Mouse (Mus musculus): Measurements from ENCODE around the gene Vmn1r40. TPM values are rescaled to one million over a fixed set of nuclear protein-coding genes. Genes with fewer than 3 reads are reported as not detected.

Vmn1r40 gene
- total and polyA plus RNA-seq, 2 experiments from 2014 or later = not detected

- Histone ChIP-seq H3K4me2 (ENCODE audit: low read depth) (no peak overlapping the region), H3K9me3 (ENCODE audit: low read length) (no peaks in the 10 kb centered on the region), H3K4me1 (ENCODE audit: insufficient read depth) (no peaks in the 10 kb centered on the region), H3K27ac (ENCODE audit: low read depth, low read length) (no peak overlapping the region), H3K36me3 (ENCODE audit: insufficient read depth) (peaks cover 18% of the 10 kb centered on the region), H3K4me3 (ENCODE audit: low read depth, low read length) (no peak overlapping the region), H3K27me3 (ENCODE audit: insufficient read depth, low read length) (no peaks in the 10 kb centered on the region), H3K9ac (no peak overlapping the region)
- TF ChIP-seq CTCF (IDR thresholded peaks at IDR 0.05; ENCODE audit: low read depth) = no peak
- 84% methylated on average over 7 of the region's 7 CpGs for WGBS
- ATAC-seq = no peak
- DNase-seq = no peak
These were observed 41.7 kb upstream of the Vmn1r40 start for GRCm38 (mm10) chr6:89665667-89666066.

GRCm38 (mm10) chr6:89666976-89667375, 40.4 kb upstream of the Vmn1r40 start:
- H3K27ac ChIP-seq (ENCODE audit: low read depth, low read length) = no peak overlapping the region
- WGBS = 78% methylated on average over 3 of the region's 3 CpGs
- DNase-seq (no peak), ATAC-seq (no peak)
- H3K4me3 ChIP-seq (ENCODE audit: low read depth, low read length) = no peak overlapping the region
- H3K9me3 ChIP-seq (ENCODE audit: low read length) = no peaks in the 10 kb centered on the region
- H3K36me3 ChIP-seq (ENCODE audit: insufficient read depth) = peaks cover 13% of the 10 kb centered on the region
- no peaks in the 10 kb centered on the region for H3K4me1 ChIP-seq (ENCODE audit: insufficient read depth)
- H3K4me2 ChIP-seq (ENCODE audit: low read depth) = no peak overlapping the region
- no peaks in the 10 kb centered on the region for H3K27me3 ChIP-seq (ENCODE audit: insufficient read depth, low read length)
- TF ChIP-seq CTCF (IDR thresholded peaks at IDR 0.05; ENCODE audit: low read depth) = no peak
- H3K9ac ChIP-seq = no peak overlapping the region

DNA sequence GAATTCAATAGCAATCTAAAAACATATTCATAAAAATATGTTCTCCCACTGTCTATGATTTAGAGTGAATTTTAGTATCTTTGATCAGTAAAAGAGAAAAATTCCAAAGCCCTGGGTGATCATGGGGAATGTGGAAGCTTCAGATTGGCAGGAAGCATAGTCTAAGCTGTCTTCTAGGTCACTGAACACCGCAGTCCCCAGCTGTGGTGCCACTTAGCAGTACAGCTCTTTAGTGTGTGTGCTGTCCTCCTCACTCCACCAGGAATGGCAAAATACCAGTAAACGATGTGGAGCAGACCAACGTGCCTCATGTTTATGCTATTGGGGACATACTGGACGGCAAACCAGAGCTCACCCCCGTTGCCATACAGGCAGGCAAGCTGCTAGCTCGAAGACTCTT, 37.8 kb upstream of the Vmn1r40 start:
- Histone ChIP-seq H3K9me3 (ENCODE audit: low read length) (no peaks in the 10 kb centered on the region), H3K4me1 (ENCODE audit: insufficient read depth) (no peaks in the 10 kb centered on the region), H3K27me3 (ENCODE audit: insufficient read depth, low read length) (no peaks in the 10 kb centered on the region), H3K4me3 (ENCODE audit: low read depth, low read length) (no peak overlapping the region), H3K27ac (ENCODE audit: low read depth, low read length) (no peak overlapping the region), H3K9ac (no peak overlapping the region), H3K4me2 (ENCODE audit: low read depth) (no peak overlapping the region), H3K36me3 (ENCODE audit: insufficient read depth) (peaks cover 4% of the 10 kb centered on the region; the same call in 1 of the 2 replicates)
- DNase-seq = no peak
- 83% methylated on average over 6 of the region's 6 CpGs for WGBS
- no peak for ATAC-seq
- no peak for TF ChIP-seq CTCF (IDR thresholded peaks at IDR 0.05; ENCODE audit: low read depth)

- no peak for ATAC-seq
- no peaks in the 10 kb centered on the region for H3K9me3 ChIP-seq (ENCODE audit: low read length)
- no peak for DNase-seq
- no peak overlapping the region for H3K4me3 ChIP-seq (ENCODE audit: low read depth, low read length)
- H3K4me1 ChIP-seq (ENCODE audit: insufficient read depth) = no peaks in the 10 kb centered on the region
- H3K9ac ChIP-seq = no peak overlapping the region
- no peak overlapping the region for H3K27ac ChIP-seq (ENCODE audit: low read depth, low read length)
- H3K4me2 ChIP-seq (ENCODE audit: low read depth) = no peak overlapping the region
- no peaks in the 10 kb centered on the region for H3K27me3 ChIP-seq (ENCODE audit: insufficient read depth, low read length)
- no peak for TF ChIP-seq CTCF (IDR thresholded peaks at IDR 0.05; ENCODE audit: low read depth)
- 0 out of 2 replicates have a peak, but pooled peaks cover 4% of the 10 kb centered on the region for H3K36me3 ChIP-seq (ENCODE audit: insufficient read depth)
- WGBS = 82% methylated on average over 6 of the region's 6 CpGs
These were observed 35.9 kb upstream of the Vmn1r40 start for GRCm38 (mm10) chr6:89671431-89671830.

- H3K4me2 ChIP-seq (ENCODE audit: low read depth) = no peak overlapping the region
- no peaks in the 10 kb centered on the region for H3K9me3 ChIP-seq (ENCODE audit: low read length)
- H3K4me3 ChIP-seq (ENCODE audit: low read depth, low read length) = no peak overlapping the region
- H3K27ac ChIP-seq (ENCODE audit: low read depth, low read length) = no peak overlapping the region
- WGBS = 66% methylated on average over 7 of the region's 7 CpGs
- ATAC-seq = peak; percentile 80
- H3K4me1 ChIP-seq (ENCODE audit: insufficient read depth) = no peaks in the 10 kb centered on the region
- H3K27me3 ChIP-seq (ENCODE audit: insufficient read depth, low read length) = no peaks in the 10 kb centered on the region
- no peak overlapping the region for H3K9ac ChIP-seq
- no peak for TF ChIP-seq CTCF (IDR thresholded peaks at IDR 0.05; ENCODE audit: low read depth)
- DNase-seq = peak; percentile 72
- 0 out of 2 replicates have a peak, but pooled peaks cover 4% of the 10 kb centered on the region for H3K36me3 ChIP-seq (ENCODE audit: insufficient read depth)
These were observed 34.7 kb upstream of the Vmn1r40 start for GRCm38 (mm10) chr6:89672641-89673040.

GRCm38 (mm10) chr6:89673135-89673780, 34.1 kb upstream of the Vmn1r40 start:
- no peak overlapping the region for H3K4me2 ChIP-seq (ENCODE audit: low read depth)

DNA sequence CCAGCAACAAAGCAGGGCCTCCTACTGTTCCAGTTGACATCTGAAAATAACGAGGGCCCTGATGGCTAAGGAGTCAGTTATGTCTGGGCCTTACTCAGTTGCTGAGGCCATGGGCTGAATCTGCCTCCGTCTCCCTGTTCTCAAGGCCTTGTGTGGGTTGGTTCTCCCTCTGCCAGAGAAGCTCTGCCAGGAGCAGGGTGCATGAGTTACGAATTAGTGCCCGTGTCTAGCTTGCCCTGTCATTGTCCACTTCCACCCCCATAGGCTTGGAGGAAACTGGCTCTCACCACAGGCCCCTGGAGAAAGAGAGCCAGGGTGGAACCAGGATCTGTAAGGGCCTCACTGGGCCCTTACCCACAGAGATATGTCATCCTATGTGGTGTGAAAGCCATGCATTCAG, 28.8 kb upstream of the Vmn1r40 start:
- Histone ChIP-seq H3K36me3 (ENCODE audit: insufficient read depth) (0 out of 2 replicates have a peak, but pooled peaks cover 4% of the 10 kb centered on the region), H3K9me3 (ENCODE audit: low read length) (no peaks in the 10 kb centered on the region), H3K4me1 (ENCODE audit: insufficient read depth) (no peaks in the 10 kb centered on the region), H3K9ac (no peak overlapping the region), H3K4me2 (ENCODE audit: low read depth) (no peak overlapping the region), H3K27me3 (ENCODE audit: insufficient read depth, low read length) (no peaks in the 10 kb centered on the region), H3K27ac (ENCODE audit: low read depth, low read length) (no peak overlapping the region), H3K4me3 (ENCODE audit: low read depth, low read length) (no peak overlapping the region)
- ATAC-seq (no peak), DNase-seq (no peak)
- TF ChIP-seq CTCF (IDR thresholded peaks at IDR 0.05; ENCODE audit: low read depth) = no peak
- WGBS = 68% methylated on average over 4 of the region's 4 CpGs

More at GRCm38 (mm10) chr6:89673135-89673780, 34.1 kb upstream of the Vmn1r40 start:
- H3K27ac ChIP-seq (ENCODE audit: low read depth, low read length) = no peak overlapping the region
- H3K4me1 ChIP-seq (ENCODE audit: insufficient read depth) = no peaks in the 10 kb centered on the region
- WGBS = 65% methylated on average over 11 of the region's 11 CpGs
- H3K9me3 ChIP-seq (ENCODE audit: low read length) = no peaks in the 10 kb centered on the region
- ATAC-seq (peak; percentile 36), DNase-seq (no peak)
- H3K27me3 ChIP-seq (ENCODE audit: insufficient read depth, low read length) = no peaks in the 10 kb centered on the region
- no peak overlapping the region for H3K4me3 ChIP-seq (ENCODE audit: low read depth, low read length)
- no peak for TF ChIP-seq CTCF (IDR thresholded peaks at IDR 0.05; ENCODE audit: low read depth)
- H3K36me3 ChIP-seq (ENCODE audit: insufficient read depth) = 0 out of 2 replicates have a peak, but pooled peaks cover 4% of the 10 kb centered on the region
- no peak overlapping the region for H3K9ac ChIP-seq
